Mouse (Mus musculus): ENCODE measurements at regions not wholly inside any gene's neighbourhood (a gene's known extent, or its start where the extent isn't known, plus 50 kb on each side); places are given as distances from the start of the nearest gene placed in this dataset.
"Not testable (repeated sequence)": the region's sequence is repeated elsewhere in the genome, so short reads cannot be mapped to it uniquely, and the experiment has no call there.

DNA sequence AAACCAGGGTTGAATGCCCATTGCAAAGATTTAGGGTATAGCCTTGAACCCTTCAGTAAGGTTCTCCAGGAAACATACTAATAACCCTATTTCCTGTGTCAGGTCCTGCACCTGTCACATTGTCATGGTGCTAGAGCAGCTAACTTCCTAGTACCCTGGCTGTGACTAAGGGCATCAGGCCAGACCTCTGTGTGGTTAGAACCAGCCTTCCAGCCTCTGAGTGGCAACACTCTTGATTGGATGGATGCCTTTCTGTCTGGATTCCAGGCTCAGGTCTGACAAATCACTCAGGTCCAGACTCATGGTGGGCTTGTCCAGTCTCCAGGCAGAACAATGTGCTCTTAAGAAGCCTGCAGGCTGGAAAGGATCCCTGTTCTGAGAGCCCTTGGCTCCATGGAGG is 426.2 kb upstream of the Zfp507 start:
- no peak for ATAC-seq (replicated peaks; ENCODE audit: poor library complexity)

DNA sequence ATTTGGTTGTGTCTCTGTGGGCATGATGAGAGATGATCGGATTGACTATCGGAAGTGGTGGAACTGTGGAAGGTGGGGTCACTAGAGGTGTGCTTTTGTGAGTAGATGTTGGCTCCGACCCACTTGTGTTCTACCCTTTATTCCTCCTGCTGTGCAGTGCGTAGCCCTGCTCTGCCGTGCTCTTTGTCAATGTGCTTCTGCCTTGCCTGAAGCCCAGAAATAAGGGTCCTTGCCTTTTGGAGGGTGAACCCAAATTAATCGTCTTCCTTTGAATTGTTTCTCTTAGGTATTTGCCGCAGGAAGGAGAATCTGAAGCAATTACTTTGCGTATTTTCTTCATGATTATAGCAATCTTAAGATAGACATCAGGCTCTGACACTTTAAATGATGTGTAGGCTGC is 421.6 kb upstream of the Zfp507 start:
- ATAC-seq (replicated peaks; ENCODE audit: poor library complexity): no peak

DNA sequence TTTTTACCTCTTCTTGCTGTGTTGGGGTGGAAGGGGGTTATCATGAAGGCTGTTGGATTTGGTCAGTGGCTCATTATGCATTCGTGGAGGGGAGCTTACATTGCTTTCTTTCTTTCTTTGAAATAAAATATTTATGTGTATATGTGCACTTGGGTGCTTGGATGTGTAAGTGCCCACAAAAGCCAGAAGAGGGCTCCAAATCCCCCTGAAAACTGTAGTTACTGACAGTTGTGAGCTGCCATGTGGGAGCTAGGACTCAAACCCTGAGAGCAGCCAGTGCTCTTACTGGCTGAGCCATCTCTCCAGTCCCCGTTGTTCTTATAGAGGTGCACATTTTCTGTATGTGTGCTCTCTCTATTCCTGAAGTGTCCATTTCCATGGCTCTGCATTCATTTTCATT is 415.6 kb upstream of the Zfp507 start:
- ATAC-seq (replicated peaks; ENCODE audit: poor library complexity): no peak

DNA sequence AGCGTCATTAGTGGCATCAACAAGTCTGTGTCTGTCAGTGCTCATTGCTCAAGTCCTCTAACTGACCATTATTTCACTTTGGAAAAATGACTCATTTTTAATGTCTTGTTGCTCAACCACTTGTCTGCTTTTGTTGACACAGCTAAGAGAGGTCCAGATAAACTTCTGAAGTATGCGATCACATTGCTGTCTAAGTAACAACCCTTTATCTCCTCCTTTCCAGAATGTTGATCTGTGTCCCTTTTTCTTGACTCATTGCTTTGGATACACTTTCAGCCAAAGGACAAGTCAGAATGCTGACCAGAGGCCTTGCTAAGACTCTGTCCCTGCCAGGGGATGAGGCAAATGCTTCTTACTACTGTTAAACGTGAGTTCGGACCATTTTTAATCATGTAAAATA is 407.2 kb upstream of the Zfp507 start:
- no peak for ATAC-seq (replicated peaks; ENCODE audit: poor library complexity)

DNA sequence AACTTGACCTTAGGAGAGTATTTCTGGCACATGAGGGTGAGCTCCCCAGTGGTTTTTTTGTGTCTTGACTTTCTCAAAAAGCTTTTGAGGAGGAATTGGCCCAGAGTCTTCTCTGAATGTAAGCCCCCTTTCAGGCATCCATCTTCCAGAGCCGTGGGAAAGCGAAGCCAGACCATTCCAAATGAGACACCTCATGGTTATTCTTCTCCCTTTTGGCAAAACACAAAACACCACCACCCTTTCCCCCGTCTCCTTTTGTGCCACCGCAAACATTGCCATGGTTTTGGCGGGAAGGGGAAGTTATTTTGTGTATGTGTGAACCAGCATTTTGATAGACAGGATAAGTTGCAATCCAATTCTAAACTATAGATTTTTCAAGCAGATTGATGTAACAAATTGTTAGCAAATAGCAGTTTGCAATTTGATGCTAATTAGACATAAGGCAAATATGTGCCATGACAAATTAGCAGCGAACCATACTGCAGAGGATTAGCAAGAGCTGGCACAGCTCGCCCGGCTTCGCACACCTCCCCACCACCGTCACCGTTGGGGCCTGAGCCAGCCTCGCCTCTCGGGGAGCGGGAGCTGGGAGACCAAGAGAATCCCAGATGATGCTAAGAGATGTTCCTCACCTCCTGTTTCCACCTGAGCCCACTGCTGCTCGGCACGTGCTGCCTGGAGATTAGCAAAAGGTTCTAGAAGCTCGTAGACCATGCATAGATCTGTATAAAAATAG is 404.9 kb upstream of the Zfp507 start:
- no peak for ATAC-seq (replicated peaks; ENCODE audit: poor library complexity)

DNA sequence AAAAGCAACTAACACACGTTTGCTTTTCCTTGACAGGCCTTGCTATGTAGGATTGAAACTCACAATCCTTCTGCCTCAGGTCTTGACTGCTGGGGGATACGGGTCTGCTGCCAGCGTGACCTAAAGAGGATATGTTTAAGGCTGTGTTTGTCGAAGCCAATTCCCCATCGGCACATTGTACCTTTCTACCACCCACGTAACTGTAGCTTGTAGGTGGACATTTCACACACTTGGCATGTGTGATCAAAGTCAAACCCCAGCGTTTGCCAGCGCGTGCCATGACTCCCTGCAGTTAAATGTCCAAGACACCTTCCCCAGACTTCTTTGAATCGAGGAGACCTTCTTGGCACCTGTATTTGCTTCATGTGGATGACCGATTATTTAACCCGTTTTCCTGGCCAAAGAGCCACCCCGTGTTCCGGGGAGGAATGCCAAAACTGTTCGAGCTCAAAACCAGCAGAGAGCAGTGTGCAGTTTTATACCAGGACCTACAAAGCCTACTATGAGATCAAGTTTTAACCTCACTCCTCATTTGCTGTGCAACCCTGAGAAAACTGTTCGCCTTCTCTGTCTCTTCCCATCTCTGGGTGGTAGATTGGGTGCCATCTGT is 395.4 kb upstream of the Zfp507 start:
- ATAC-seq (replicated peaks; ENCODE audit: poor library complexity): no peak

DNA sequence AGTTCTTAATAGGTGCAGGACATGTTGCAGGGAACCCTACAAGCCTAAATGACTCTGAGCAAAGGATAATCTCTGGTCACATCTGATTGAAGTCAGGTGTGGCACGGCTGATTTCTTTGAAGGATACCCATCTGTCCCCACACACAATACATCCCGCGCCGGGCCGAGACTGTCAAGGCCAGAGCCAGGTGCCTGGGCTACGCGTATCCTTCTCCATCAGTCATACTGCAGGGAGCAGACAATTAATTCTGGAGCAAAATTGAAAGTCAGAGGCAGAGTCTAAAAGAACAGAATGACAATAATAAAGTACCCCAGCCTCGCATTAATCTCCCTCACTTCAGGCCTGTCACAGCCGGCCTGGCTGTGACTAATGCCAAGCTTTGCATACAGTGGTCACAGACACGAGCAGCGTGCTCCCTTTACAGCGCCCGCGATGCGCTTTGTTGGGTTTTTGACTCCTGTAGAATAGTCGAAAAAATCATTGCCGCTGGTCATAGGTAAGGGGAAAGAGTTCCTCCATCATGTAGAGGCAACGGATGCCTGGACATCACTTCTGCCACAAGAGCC is 393.4 kb upstream of the Zfp507 start:
- no peak for ATAC-seq (replicated peaks; ENCODE audit: poor library complexity)

DNA sequence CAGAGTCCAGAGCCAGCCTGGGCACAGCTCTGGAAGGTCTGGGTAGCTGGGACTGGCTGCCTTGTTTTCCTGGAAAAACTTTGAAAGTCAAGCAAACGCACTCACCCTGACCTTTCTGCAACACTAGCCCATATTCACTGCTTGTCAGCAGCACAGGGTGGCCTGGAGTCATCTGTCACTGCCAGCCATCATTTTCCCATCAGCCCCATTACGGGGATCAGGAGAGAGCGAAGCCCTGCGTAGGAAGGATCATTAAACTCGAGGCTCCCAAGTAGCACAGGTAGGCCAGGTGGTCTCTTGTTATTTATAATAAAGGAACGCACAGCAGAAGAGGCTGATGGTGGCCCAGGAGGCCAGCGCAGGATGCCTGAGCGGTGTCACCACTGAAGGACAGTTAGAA is 389.8 kb upstream of the Zfp507 start:
- no peak for ATAC-seq (replicated peaks; ENCODE audit: poor library complexity)

DNA sequence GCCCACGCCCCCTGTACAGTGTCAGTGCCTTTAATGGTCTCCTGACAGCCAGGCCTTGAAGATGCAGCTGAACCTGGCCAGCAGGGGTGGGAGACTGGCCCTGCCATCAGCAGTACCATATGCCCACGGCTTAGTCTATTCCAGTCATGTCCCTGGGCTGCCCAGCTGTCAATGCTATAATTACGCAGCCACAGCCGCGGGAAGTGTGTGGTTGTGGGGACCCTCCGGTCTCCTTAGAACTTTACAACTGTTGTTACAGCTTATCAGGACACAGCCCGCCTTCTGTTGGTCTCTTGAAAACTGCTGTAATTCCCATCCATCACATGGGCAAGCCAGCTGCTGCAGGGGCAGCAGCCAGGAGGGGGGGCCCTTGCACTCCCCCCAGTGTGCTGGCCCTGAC is 375.1 kb upstream of the Zfp507 start:
- no peak for ATAC-seq (replicated peaks; ENCODE audit: poor library complexity)

DNA sequence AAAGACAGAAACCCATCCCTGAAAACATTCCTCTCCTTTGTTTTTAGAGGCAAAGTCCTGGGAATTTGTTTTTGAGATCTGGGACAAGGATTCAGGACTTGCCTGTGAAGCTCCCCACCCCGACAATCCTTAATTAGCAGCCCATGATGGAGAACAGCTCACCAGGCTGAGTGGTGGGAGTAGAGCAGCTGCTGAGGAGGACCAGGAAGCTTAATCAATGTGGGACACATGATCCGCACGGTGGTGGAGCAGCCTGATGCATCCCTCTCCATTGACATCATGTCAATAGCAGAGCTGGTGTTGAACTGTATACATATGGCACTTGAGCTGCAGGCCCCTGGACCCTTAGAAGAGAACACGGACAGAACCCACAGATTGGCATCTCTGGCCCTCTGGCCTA is 372.5 kb upstream of the Zfp507 start:
- no peak for ATAC-seq (replicated peaks; ENCODE audit: poor library complexity)

DNA sequence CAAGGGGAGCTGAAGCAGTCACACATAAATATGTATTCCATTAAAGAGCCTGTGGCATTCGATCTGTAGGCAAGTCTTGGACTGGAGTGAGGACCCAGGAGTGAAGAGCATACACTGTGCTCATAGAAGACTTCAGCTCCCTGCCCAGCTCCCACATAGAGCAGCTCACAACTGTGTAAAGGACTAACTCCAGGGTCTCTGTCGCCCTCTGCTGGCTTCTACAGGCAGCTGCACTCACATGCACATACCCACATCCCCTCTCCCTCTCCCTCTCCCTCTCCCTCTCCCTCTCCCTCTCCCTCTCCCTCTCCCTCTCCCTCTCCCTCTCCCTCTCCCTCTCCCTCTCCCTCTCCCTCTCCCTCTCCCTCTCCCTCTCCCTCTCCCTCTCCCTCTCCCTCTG is 369.7 kb upstream of the Zfp507 start:
- ATAC-seq (replicated peaks; ENCODE audit: poor library complexity): not testable (repeated sequence)

DNA sequence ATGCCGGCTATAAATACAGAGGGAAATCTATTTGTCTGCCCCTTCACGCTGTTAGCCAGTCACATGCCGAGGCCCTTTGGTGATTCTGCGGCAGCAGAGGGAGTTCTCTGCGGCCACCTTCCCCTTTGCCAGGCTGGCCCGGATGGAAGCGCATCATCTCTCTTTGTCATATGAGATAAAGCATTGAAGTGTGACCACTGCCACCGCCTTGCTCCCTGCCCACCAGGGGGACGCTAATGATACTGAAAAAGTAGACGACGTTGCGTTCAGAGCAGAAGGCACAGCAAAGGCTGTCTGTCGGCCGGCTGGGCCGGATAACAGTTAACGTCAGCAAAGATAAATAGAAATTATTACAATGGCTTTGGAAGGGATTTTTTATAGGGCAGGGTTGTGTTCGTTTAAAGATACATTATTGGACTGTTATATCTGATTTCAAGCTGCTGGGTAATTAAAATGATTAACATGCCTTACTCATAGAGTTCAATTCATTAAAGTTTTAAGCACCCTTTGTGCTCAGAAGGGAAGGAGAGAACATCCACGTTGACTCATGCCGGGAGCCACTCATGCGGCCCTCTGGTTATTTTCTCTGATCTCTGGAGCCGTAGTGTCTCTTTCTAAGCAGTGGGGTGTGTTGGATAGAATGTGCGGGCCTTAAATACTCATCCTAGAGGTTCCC is 354.6 kb upstream of the Zfp507 start:
- no peak for ATAC-seq (replicated peaks; ENCODE audit: poor library complexity)

DNA sequence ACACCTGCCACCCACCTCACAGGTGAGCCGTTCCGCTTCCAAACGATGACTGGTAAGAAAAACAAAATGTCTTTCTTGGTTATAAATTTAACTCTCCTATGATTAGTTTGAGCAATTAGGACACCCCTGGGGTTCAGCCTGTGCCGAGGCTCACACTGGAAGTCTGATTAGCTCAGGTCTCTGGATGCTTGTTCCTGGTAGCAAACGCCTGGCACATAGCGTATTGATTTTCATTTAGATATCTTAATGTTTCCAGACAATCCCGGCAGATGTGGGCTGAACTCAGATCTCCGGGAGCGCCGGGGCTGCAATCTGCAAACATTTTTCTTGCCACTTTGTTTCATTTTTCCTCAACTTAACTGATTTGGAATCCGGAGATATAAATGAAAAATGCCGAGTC is 353.8 kb upstream of the Zfp507 start:
- no peak for ATAC-seq (replicated peaks; ENCODE audit: poor library complexity)

DNA sequence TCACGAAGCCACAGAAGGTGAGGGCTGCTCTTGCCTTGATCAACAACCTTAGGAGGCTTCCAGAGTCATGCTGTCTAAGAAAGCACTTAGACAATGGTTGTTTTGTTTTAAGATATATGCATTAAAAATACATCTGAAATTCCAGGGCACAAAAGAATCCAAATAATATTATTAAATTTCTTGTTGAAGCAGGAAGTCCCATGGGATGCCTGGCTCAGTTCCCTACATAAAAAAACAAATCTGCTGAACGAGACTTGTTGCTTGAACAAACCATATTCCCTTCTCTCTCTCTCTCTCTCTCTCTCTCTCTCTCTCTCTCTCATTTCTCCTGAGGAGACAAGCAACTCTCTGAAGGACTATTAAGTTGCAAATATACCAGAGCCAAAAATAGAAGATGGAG is 352.8 kb upstream of the Zfp507 start:
- no peak for ATAC-seq (replicated peaks; ENCODE audit: poor library complexity)

DNA sequence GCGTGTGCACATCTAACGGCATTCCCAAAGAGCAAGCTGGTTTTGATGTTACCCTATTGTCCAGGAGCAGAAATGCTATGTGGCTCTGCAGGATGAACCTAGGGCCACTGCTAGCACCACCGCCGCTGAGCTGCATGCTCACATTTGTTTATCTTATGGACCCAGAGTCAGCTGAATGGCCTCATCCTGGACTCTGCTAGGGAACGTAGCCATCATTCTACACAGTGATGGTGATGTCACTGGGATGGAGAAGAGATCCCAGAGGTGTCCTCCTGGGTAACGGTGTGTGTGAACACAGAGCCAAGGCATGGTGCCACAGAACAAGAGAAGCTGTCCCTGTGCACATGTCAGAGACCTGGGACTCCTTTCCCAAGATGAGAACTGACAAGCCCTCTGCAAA is 352.4 kb upstream of the Zfp507 start:
- no peak for ATAC-seq (replicated peaks; ENCODE audit: poor library complexity)

DNA sequence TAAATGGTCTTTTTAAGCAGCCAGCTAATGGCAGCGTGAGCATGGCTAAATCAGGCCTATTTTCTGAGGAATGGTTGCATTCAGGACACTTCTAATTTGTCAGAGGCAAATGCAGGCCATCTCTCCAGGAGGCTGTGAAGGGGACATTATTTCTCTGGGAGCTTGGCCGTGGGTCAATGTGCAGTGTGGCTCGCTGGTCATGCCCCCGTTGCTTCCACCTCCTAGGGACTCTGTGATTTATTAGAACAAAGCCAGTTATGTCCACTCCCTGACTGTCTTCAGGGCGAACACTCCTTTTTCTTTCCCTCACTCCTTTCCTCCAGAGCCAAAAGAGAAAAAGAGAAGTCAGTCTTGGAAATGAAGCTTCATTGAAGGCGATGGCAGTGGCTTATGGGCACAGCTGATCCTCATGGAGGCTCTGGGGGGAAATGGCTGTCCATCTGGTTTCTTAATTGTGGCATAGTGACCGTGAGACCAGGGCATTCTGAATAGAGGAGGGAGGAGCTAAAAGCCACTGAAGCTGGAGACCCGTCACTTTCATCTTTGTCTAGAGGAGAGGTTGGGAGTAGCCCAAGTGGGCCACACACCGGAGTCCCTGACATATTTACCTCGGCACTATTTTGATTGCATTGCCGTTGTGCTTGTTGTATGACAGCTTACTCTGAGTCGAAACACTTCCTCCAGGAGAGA is 348.2 kb upstream of the Zfp507 start:
- no peak for ATAC-seq (replicated peaks; ENCODE audit: poor library complexity)

DNA sequence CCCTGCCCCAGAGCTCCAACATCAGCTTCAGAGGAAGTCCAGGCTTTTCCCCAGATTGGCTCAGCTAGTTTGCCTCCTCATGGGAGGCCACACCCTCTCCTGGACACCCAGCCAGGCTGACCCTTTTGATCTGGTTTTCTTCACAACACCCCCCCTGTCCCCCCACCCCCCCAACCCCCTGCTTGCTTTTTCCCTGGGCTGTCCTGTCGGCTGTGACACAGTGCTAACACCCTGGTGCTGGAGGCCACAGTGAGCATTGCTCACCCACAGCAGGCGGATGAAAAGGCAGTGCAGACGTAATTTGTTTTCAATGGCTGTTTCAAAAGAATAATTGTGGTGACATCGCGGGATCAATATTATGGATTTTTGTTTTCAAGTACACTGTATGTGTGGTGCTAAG is 333.8 kb upstream of the Zfp507 start:
- ATAC-seq (replicated peaks; ENCODE audit: poor library complexity): no peak

DNA sequence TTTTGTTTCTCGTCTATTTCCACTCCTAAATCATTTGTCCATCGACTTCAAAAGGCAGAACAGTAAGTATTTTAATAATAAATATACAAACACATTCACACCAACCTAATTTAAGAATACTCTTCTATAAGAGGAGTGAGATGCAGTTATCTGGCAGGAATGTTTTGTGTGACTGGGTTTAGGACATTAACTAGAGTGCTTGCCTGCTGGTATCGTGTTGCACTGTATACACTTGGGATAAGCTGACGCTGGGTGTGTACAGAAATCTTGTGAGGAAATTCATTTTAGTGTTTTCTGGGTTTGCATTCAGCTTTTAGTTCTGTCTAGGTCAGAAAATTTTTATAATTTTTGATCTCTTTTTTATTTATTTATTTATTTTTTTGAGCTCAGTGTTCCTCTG is 331.8 kb upstream of the Zfp507 start:
- no peak for ATAC-seq (replicated peaks; ENCODE audit: poor library complexity)

DNA sequence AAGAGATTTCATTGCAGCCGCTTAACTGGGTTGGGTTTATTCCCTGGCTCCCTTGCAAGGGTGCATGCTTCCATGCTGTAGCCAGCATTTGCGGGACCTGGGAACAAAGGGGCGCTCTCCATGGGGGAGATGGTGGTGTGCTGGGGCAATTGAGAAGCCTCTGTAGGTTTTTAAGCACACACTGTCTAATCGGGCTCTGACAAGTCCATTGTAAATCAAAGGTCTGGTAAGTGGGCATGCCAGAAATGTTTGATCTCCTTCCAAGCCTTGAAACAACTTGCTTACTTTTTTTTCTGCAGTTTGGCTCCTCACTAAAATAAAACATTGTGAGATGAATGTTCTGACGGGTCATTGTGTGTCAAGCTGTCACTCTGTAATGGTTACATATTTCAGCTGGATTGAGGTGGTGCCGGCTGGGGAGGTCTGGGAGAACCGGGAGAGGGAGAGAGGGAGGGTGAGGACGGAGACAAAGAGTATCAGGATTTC is 330.9 kb upstream of the Zfp507 start:
- ATAC-seq (replicated peaks; ENCODE audit: poor library complexity): no peak

DNA sequence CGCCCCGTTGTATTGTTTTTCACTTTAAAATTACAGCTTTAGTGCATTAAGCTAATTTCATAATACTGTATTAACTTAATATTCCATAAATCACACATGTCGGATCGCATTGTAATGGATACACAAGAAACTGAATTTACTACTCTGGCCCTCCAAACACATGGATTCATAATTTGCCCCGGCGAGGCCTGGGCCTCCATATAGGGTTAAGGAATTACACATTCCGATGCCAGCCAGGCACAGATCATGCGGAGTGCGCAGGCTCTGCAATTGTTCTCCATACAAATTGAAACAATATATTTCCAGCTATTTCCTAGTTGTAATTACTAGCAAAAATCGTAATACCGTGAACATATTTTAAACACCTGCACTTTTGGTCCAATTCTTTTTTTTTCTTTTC is 330.2 kb upstream of the Zfp507 start:
- no peak for ATAC-seq (replicated peaks; ENCODE audit: poor library complexity)

DNA sequence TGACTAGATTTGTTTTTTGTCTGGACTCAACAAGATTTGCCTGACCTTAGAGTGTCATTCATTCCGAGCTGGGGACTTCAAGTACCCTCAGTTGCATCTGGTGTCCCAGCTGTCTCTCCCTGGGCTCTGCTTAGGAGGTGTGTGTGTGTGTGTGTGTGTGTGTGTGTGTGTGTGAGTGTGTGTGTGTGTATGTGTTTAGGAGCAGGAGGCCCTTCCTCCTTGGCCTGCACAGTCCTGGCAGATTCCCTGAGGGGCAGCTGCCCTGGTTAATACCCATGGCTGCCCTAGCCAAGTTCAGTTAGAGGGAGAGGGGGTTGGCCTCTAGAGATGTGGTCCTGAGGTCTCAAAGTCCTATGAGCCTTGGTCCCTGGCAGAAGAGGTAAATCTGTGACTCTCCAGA is 329.8 kb upstream of the Zfp507 start:
- no peak for ATAC-seq (replicated peaks; ENCODE audit: poor library complexity)

Measured in megakaryocyte progenitor cell, adult 5-6 weeks (primary cell).